Mouse (Mus musculus) MEL (cell line): ENCODE data around the gene Slc25a45. TPM values are rescaled to one million over a fixed set of nuclear protein-coding genes. Genes with fewer than 3 reads are reported as not detected.

ENCODE experiments used
- DNase-seq: peaks from one replicate; pipeline ENCODE4 v3.0.0; 2011; ENCODE audit warnings: low read depth, low spot score
- H3K27ac ChIP-seq: 2 replicates; pipeline ENCODE4 v1.5.1; 2012; ENCODE audit warnings: low read depth, mild to moderate bottlenecking, control low read depth, low read length, moderate library complexity; ENCODE audit not compliant: control insufficient read depth
- H3K27me3 ChIP-seq, 2 experiments: fragments of 150-350 bp in 1 of 2; sonication (generic) in 1 of 2; 2 replicates each; pipeline ENCODE4 v1.6.1; 2012; ENCODE audit warnings: low read length in 2 of 2, mild to moderate bottlenecking in 2 of 2, improper control_type of control experiment in 1 of 2, moderate library complexity in 1 of 2; ENCODE audit not compliant: insufficient read depth in 2 of 2, control insufficient read depth in 1 of 2
- H3K36me3 ChIP-seq, 2 experiments: 2 replicates each; pipeline ENCODE4 v1.6.1; 2012 to 2014; ENCODE audit warnings: low read length in 2 of 2, improper control_type of control experiment in 1 of 2, inconsistent platforms in 1 of 2, mild to moderate bottlenecking in 1 of 2; ENCODE audit not compliant: insufficient read depth in 2 of 2, control insufficient read depth in 1 of 2
- H3K4me1 ChIP-seq, 2 experiments: fragments of 150-350 bp in 1 of 2; sonication (generic) in 1 of 2; 2 replicates each; pipeline ENCODE4 v1.6.1; 2012; ENCODE audit warnings: low read length in 2 of 2, improper control_type of control experiment in 1 of 2, mild to moderate bottlenecking in 1 of 2; ENCODE audit not compliant: insufficient read depth in 2 of 2, control insufficient read depth in 1 of 2
- H3K4me3 ChIP-seq, 2 experiments: fragments of 150-350 bp in 1 of 2; sonication (generic) in 1 of 2; 2 replicates each; pipeline ENCODE4 v1.5.1; 2012; ENCODE audit warnings: low read depth in 2 of 2, low read length in 2 of 2, mild to moderate bottlenecking in 2 of 2, moderate library complexity in 2 of 2, control low read depth in 1 of 2, improper control_type of control experiment in 1 of 2; ENCODE audit not compliant: control insufficient read depth in 1 of 2, insufficient read depth in 1 of 2
- H3K79me2 ChIP-seq: 2 replicates; pipeline ENCODE4 v1.6.1; 2012; ENCODE audit warnings: mild to moderate bottlenecking, low read length, moderate library complexity; ENCODE audit not compliant: control insufficient read depth, poor library complexity, insufficient read depth
- H3K9ac ChIP-seq: 2 replicates; pipeline ENCODE4 v1.6.1; 2012; ENCODE audit warnings: low read depth, mild to moderate bottlenecking, control low read depth, low read length, moderate library complexity; ENCODE audit not compliant: control insufficient read depth, poor library complexity, severe bottlenecking
- H3K9me3 ChIP-seq: fragments of 150-350 bp; sonication (generic); replicated peaks from 2 replicates; pipeline ENCODE4 v1.6.1; 2012; ENCODE audit warnings: mild to moderate bottlenecking, low read length, improper control_type of control experiment, moderate library complexity; ENCODE audit not compliant: insufficient read depth
- BHLHE40 ChIP-seq: IDR thresholded peaks from 2 replicates; pipeline ENCODE4 v1.6.1; 2012; ENCODE audit warnings: low read depth, mild to moderate bottlenecking, inconsistent platforms, low read length, improper control_type of control experiment, borderline replicate concordance
- CHD2 ChIP-seq: IDR thresholded peaks from 2 replicates; pipeline ENCODE4 v1.6.1; 2011; ENCODE audit warnings: low read length, improper control_type of control experiment
- CTCF ChIP-seq, 3 experiments: IDR thresholded peaks in 2 of 3; conservative IDR thresholded peaks in 1 of 3; 2 replicates each; pipeline ENCODE4 v1.5.1; 2011 to 2012; ENCODE audit warnings: low read length in 3 of 3, low read depth in 2 of 3, mild to moderate bottlenecking in 2 of 3, improper control_type of control experiment in 1 of 3, inconsistent platforms in 1 of 3, mixed read lengths in 1 of 3, moderate library complexity in 1 of 3; ENCODE audit not compliant: control insufficient read depth in 1 of 3, insufficient read depth in 1 of 3, poor library complexity in 1 of 3, severe bottlenecking in 1 of 3
- E2F4 ChIP-seq: IDR thresholded peaks from 2 replicates; pipeline ENCODE4 v1.6.1; 2011; ENCODE audit warnings: low read depth, low read length, improper control_type of control experiment, borderline replicate concordance
- ETS1 ChIP-seq: IDR thresholded peaks from 2 replicates; pipeline ENCODE4 v1.6.1; 2012; ENCODE audit warnings: low read depth, mild to moderate bottlenecking, inconsistent platforms, low read length, improper control_type of control experiment, moderate library complexity
- HCFC1 ChIP-seq: IDR thresholded peaks from 2 replicates; pipeline ENCODE4 v1.6.1; 2012; ENCODE audit warnings: low read depth, mild to moderate bottlenecking, inconsistent platforms, low read length, improper control_type of control experiment, moderate library complexity
- JUND ChIP-seq: IDR thresholded peaks from 2 replicates; pipeline ENCODE4 v1.6.1; 2011; ENCODE audit warnings: low read depth, mild to moderate bottlenecking, improper control_type of control experiment, low read length
- KAT2A ChIP-seq: conservative IDR thresholded peaks from 2 replicates; pipeline ENCODE4 v1.6.1; 2012; ENCODE audit warnings: low read depth, low read length, improper control_type of control experiment, inconsistent platforms
- MAFK ChIP-seq: IDR thresholded peaks from 2 replicates; pipeline ENCODE4 v1.6.1; 2011; ENCODE audit warnings: low read depth, mild to moderate bottlenecking, low read length, improper control_type of control experiment, borderline replicate concordance
- MAX ChIP-seq: IDR thresholded peaks from 2 replicates; pipeline ENCODE4 v1.6.1; 2011; ENCODE audit warnings: low read length, improper control_type of control experiment
- MAZ ChIP-seq: IDR thresholded peaks from 2 replicates; pipeline ENCODE4 v1.6.1; 2012; ENCODE audit warnings: low read depth, mild to moderate bottlenecking, inconsistent platforms, low read length, improper control_type of control experiment
- MXI1 ChIP-seq: IDR thresholded peaks from 2 replicates; pipeline ENCODE4 v1.6.1; 2011; ENCODE audit warnings: mild to moderate bottlenecking, low read depth, low read length, improper control_type of control experiment
- MYB ChIP-seq: IDR thresholded peaks from 2 replicates; pipeline ENCODE4 v1.6.1; 2011; ENCODE audit warnings: mild to moderate bottlenecking, low read depth, low read length, improper control_type of control experiment
- MYC ChIP-seq: IDR thresholded peaks from 2 replicates; pipeline ENCODE4 v1.6.1; 2011; ENCODE audit warnings: low read depth, mild to moderate bottlenecking, low read length, improper control_type of control experiment, moderate library complexity
- NRF1 ChIP-seq: IDR thresholded peaks from 2 replicates; pipeline ENCODE4 v1.6.1; 2014; ENCODE audit warnings: low read depth, mild to moderate bottlenecking, inconsistent platforms, low read length, improper control_type of control experiment, moderate library complexity; ENCODE audit not compliant: poor library complexity, insufficient read depth, severe bottlenecking
- POLR2AphosphoS2 ChIP-seq: IDR thresholded peaks from 2 replicates; pipeline ENCODE4 v1.6.1; 2011; ENCODE audit warnings: low read length, improper control_type of control experiment
- RAD21 ChIP-seq: IDR thresholded peaks from 2 replicates; pipeline ENCODE4 v1.6.1; 2011; ENCODE audit warnings: mild to moderate bottlenecking, low read depth, low read length, improper control_type of control experiment
- RCOR1 ChIP-seq: IDR thresholded peaks from 2 replicates; pipeline ENCODE4 v1.6.1; 2012; ENCODE audit warnings: low read depth, mild to moderate bottlenecking, inconsistent platforms, low read length, improper control_type of control experiment
- SIN3A ChIP-seq: IDR thresholded peaks from 2 replicates; pipeline ENCODE4 v1.6.1; 2012; ENCODE audit warnings: low read length, improper control_type of control experiment, inconsistent platforms
- TAL1 ChIP-seq: IDR thresholded peaks from 2 replicates; pipeline ENCODE4 v1.6.1; 2012; ENCODE audit warnings: mild to moderate bottlenecking, inconsistent platforms, low read length, moderate library complexity, mixed read lengths
- TBP ChIP-seq: IDR thresholded peaks from 2 replicates; pipeline ENCODE4 v1.8.0; 2011; ENCODE audit warnings: low read depth, low read length, improper control_type of control experiment
- USF2 ChIP-seq, 2 experiments: IDR thresholded peaks; 2 replicates each; pipeline ENCODE4 v1.6.1; 2011 to 2012; ENCODE audit warnings: improper control_type of control experiment in 2 of 2, low read length in 2 of 2, borderline replicate concordance in 1 of 2, inconsistent platforms in 1 of 2, low read depth in 1 of 2, mild to moderate bottlenecking in 1 of 2; ENCODE audit not compliant: insufficient read depth in 1 of 2
- ZC3H11A ChIP-seq: IDR thresholded peaks from 2 replicates; pipeline ENCODE4 v1.6.1; 2012; ENCODE audit warnings: low read depth, mild to moderate bottlenecking, inconsistent platforms, low read length, improper control_type of control experiment
- ZKSCAN1 ChIP-seq: IDR thresholded peaks from 2 replicates; pipeline ENCODE4 v1.6.1; 2012; ENCODE audit warnings: low read depth, mild to moderate bottlenecking, inconsistent platforms, low read length, improper control_type of control experiment, moderate library complexity
- polyA plus RNA-seq, 2 experiments: library from polyadenylated mRNA; stranded (reverse) in 1 of 2; unstranded in 1 of 2; fragments of >175 nt in 1 of 2; fragments of >200 nt in 1 of 2; gene quantifications; 2 replicates each; pipeline versions ENCODE4 v1.2.1 to v1.2.4; 2012; ENCODE audit warnings: low replicate concordance in 2 of 2, low read depth in 1 of 2; ENCODE audit not compliant: insufficient read length in 2 of 2, insufficient read depth in 1 of 2, missing spikeins in 1 of 2
- total RNA-seq: library from RNA; depleted of rRNA; stranded (reverse); fragments of 300-350 nt; gene quantifications from 2 replicates; pipeline ENCODE4 v1.2.3, GENCODE M21; 2012

Gene Slc25a45
- total and polyA plus RNA-seq, 3 experiments, result 23.5 to 30.7 TPM; not detected in 1

- no peak overlapping the region for H3K4me3 ChIP-seq
These were observed 42.3 kb upstream of the Slc25a45 start for GRCm38 (mm10) chr19:5835054-5835921.

GRCm38 (mm10) chr19:5835922-5836430 lies 41.6 kb upstream of the Slc25a45 start:
- Histone ChIP-seq H3K9me3 (no peaks in the 10 kb centered on the region), H3K79me2 (no peaks in the 10 kb centered on the region), H3K27me3 (no peaks in the 10 kb centered on the region), H3K36me3 (peaks cover 0 to 2% of the 10 kb centered on the region in 2 experiments; a peak in 2 of 4 replicates), H3K27ac (no peak overlapping the region), H3K4me3 (no peak overlapping the region), H3K9ac (no peak overlapping the region), H3K4me1 (peaks cover 0 to 6% of the 10 kb centered on the region in 2 experiments; a peak in 2 of 4 replicates)
- DNase-seq, result no peak
- no peak for TF ChIP-seq TBP
- TF ChIP-seq E2F4, result no peak
- no peak for TF ChIP-seq JUND
- TF ChIP-seq MYC, result no peak
- TF ChIP-seq CTCF (IDR thresholded peaks at IDR 0.05 in 2 of 3, conservative IDR thresholded peaks at IDR 0.05 in 1 of 3; ENCODE audit: control insufficient read depth in 1 of 3, insufficient read depth in 1 of 3, low read depth in 2 of 3, low read length in 3 of 3, poor library complexity in 1 of 3, severe bottlenecking in 1 of 3), result no peak
- TF ChIP-seq POLR2AphosphoS2, result no peak
- TF ChIP-seq MXI1, result no peak
- TF ChIP-seq NRF1, result no peak
- no peak for TF ChIP-seq ZC3H11A
- no peak for TF ChIP-seq HCFC1
- TF ChIP-seq BHLHE40, result no peak
- no peak for TF ChIP-seq ZKSCAN1
- TF ChIP-seq ETS1, result no peak
- TF ChIP-seq KAT2A, result no peak
- no peak for TF ChIP-seq TAL1

More at GRCm38 (mm10) chr19:5835054-5835921, 42.3 kb upstream of the Slc25a45 start:
- TF ChIP-seq BHLHE40 (no peak), MAFK (no peak), MAZ (no peak), MYB (no peak), RAD21 (no peak), RCOR1 (no peak), SIN3A (no peak), MAX (no peak), MXI1 (no peak), ZKSCAN1 (no peak), KAT2A (no peak), NRF1 (no peak), CHD2 (no peak), USF2 (IDR thresholded peaks at IDR 0.05; ENCODE audit: borderline replicate concordance in 1 of 2, insufficient read depth in 1 of 2, low read depth in 1 of 2, low read length in 2 of 2) (no peak), HCFC1 (no peak)
- Histone ChIP-seq H3K79me2 (no peaks in the 10 kb centered on the region), H3K36me3 (peaks cover 0 to 2% of the 10 kb centered on the region in 2 experiments; a peak in 1 of 4 replicates), H3K4me1 (peaks cover 0 to 6% of the 10 kb centered on the region in 2 experiments; a peak in 2 of 4 replicates), H3K27me3 (no peaks in the 10 kb centered on the region), H3K27ac (no peak overlapping the region), H3K9ac (no peak overlapping the region), H3K9me3 (no peaks in the 10 kb centered on the region)
- no peak for DNase-seq
